Mouse (Mus musculus) cerebellum, adult 9-10 months (tissue): Measurements from ENCODE around the gene Tceal8.

Source experiments
- DNase-seq: peaks from one replicate; pipeline ENCODE4 v3.0.0; 2022

The Tceal8 gene

GRCm38 (mm10) chrX:136127038-136127743 is 45.0 kb downstream of the Tceal8 start:
- DNase-seq, result no peak
